Mouse (Mus musculus) forebrain, embryonic 16.5 days (tissue): ENCODE results near the gene Crebrf. TPM values are rescaled to one million over a fixed set of nuclear protein-coding genes. Genes with fewer than 3 reads are reported as not detected.

Experiments
- ATAC-seq: fragments of 200-750 bp; cut with Nextera tagmentation; 2 replicates; pipeline ENCODE4 v1.8.0; 2017; ENCODE audit warnings: mild to moderate bottlenecking, moderate library complexity
- H3K27ac ChIP-seq: fragments of 300-500 bp; sonication (generic); 2 replicates; pipeline ENCODE4 v1.5.1; 2014; ENCODE audit warnings: low read length, control low read depth
- H3K27me3 ChIP-seq: fragments of 300-500 bp; sonication (generic); replicated peaks from 2 replicates; pipeline ENCODE4 v1.6.1; 2014; ENCODE audit warnings: low read length; ENCODE audit not compliant: control insufficient read depth, insufficient read depth
- H3K36me3 ChIP-seq: fragments of 300-500 bp; sonication (generic); 2 replicates; pipeline ENCODE4 v1.6.1; 2014; ENCODE audit not compliant: control insufficient read depth, insufficient read depth
- H3K4me1 ChIP-seq: fragments of 300-500 bp; sonication (generic); replicated peaks from 2 replicates; pipeline ENCODE4 v1.6.1; 2014; ENCODE audit warnings: low read length; ENCODE audit not compliant: control insufficient read depth, insufficient read depth
- H3K4me2 ChIP-seq: fragments of 300-500 bp; sonication (generic); 2 replicates; pipeline ENCODE4 v1.6.1; 2014; ENCODE audit warnings: mild to moderate bottlenecking, low read length, control low read depth
- H3K4me3 ChIP-seq: fragments of 300-500 bp; sonication (generic); replicated peaks from 2 replicates; pipeline ENCODE4 v1.5.1; 2014; ENCODE audit warnings: mild to moderate bottlenecking, low read length, control low read depth
- H3K9ac ChIP-seq: fragments of 300-500 bp; sonication (generic); replicated peaks from 2 replicates; pipeline ENCODE4 v1.6.1; 2014; ENCODE audit warnings: low read depth, low read length, control low read depth
- H3K9me3 ChIP-seq: fragments of 300-500 bp; sonication (generic); 2 replicates; pipeline ENCODE4 v1.6.1; 2016; ENCODE audit warnings: low read length; ENCODE audit not compliant: control insufficient read depth
- WGBS: fragments of 180-500 bp; shearing (Covaris S2); extraction: QIAGEN DNeasy Blood & Tissue Kit; methylation state at CpG from one replicate; pipeline ENCODE4 v1.1.7; 2014; 5-methylcytosine and 5-hydroxymethylcytosine counted together
- polyA plus RNA-seq: library from polyadenylated mRNA; unstranded; fragments of >200 nt; fragmentation: Nextera tagmentation; extraction: Ambion mirVana; gene quantifications from 2 replicates; pipeline ENCODE4 v1.2.1, GENCODE M21; 2015

Crebrf gene
- polyA plus RNA-seq, 1 experiment from 2014 or later, result 11.9 TPM

DNA sequence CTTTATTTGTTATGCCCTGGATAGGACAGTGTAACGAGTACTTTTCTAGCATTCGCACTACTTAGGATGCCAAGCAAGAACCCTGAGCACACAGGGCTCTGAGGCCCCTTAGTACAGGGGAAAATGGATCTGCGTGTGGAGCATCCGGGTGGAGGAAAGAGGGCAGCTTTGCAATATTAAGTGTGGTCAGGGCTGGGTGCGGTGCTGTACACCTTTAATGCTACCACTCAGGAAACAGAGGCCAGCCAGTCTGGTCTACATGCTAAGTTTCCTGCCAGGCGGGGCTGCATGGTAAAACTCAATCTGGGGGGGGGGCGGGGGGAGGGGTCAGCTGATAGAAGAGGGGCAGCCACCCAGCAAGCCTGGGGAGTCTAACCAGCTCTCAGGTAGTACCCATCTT is 79.9 kb downstream of the Crebrf start:
- 80% methylated on average over 5 of the region's 7 CpGs for WGBS
- H3K9me3 ChIP-seq, result no peaks in the 10 kb centered on the region
- no peak overlapping the region for H3K27ac ChIP-seq
- no peak overlapping the region for H3K4me2 ChIP-seq
- no peak overlapping the region for H3K9ac ChIP-seq
- no peaks in the 10 kb centered on the region for H3K4me1 ChIP-seq
- ATAC-seq, result no peak
- H3K4me3 ChIP-seq, result no peak overlapping the region
- no peaks in the 10 kb centered on the region for H3K27me3 ChIP-seq
- peaks cover 6% of the 10 kb centered on the region; the same call in 1 of the 2 replicates for H3K36me3 ChIP-seq

GRCm38 (mm10) chr17:26797379-26798128 is 82.1 kb downstream of the Crebrf start:
- H3K36me3 ChIP-seq, result no peaks in the 10 kb centered on the region
- no peak for ATAC-seq
- no peaks in the 10 kb centered on the region for H3K4me1 ChIP-seq
- H3K9me3 ChIP-seq, result no peaks in the 10 kb centered on the region
- no peak overlapping the region for H3K9ac ChIP-seq
- no peak overlapping the region for H3K4me3 ChIP-seq
- 70% methylated on average over 6 of the region's 6 CpGs for WGBS
- H3K4me2 ChIP-seq, result no peak overlapping the region
- H3K27ac ChIP-seq, result no peak overlapping the region
- H3K27me3 ChIP-seq, result no peaks in the 10 kb centered on the region

GRCm38 (mm10) chr17:26802886-26803285 is 87.4 kb downstream of the Crebrf start:
- Histone ChIP-seq H3K36me3 (no peaks in the 10 kb centered on the region), H3K27me3 (no peaks in the 10 kb centered on the region), H3K4me3 (no peak overlapping the region), H3K4me1 (no peaks in the 10 kb centered on the region), H3K4me2 (no peak overlapping the region), H3K9me3 (no peaks in the 10 kb centered on the region; the same call in 1 of the 2 replicates), H3K27ac (no peak overlapping the region), H3K9ac (no peak overlapping the region)
- 90% methylated on average over 3 of the region's 3 CpGs for WGBS
- no peak for ATAC-seq

GRCm38 (mm10) chr17:26812607-26813006 is 97.2 kb downstream of the Crebrf start:
- ATAC-seq, result no peak
- H3K9me3 ChIP-seq, result no peaks in the 10 kb centered on the region
- no peaks in the 10 kb centered on the region for H3K4me1 ChIP-seq
- H3K27me3 ChIP-seq, result no peaks in the 10 kb centered on the region
- H3K27ac ChIP-seq, result no peak overlapping the region
- WGBS, result 75% methylated on average over 2 of the region's 2 CpGs
- no peak overlapping the region for H3K4me2 ChIP-seq
- no peak overlapping the region for H3K9ac ChIP-seq
- H3K36me3 ChIP-seq, result no peaks in the 10 kb centered on the region
- no peak overlapping the region for H3K4me3 ChIP-seq

DNA sequence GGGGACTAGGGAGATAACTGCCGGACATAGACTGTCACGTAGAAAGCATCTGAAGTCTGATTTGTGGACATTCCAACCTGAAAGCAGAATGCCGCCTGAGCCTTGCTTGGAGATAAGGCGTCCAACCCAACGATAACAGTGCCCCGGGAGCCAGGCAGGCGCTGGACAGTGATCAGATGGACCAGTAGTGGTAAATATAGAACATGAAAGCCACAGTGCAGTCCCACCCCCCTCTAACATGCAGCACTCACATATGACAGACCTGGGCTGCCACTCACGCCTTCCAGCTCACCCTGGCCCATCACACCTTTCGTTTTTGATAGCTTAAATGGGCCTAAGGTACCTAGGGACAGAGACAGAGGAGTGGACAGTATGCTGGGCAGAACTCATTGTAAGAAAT is 98.0 kb downstream of the Crebrf start:
- Histone ChIP-seq H3K27ac (no peak overlapping the region), H3K9me3 (no peaks in the 10 kb centered on the region), H3K9ac (no peak overlapping the region), H3K36me3 (no peaks in the 10 kb centered on the region), H3K4me2 (no peak overlapping the region), H3K4me3 (no peak overlapping the region), H3K4me1 (no peaks in the 10 kb centered on the region), H3K27me3 (no peaks in the 10 kb centered on the region)
- WGBS, result 84% methylated on average over 9 of the region's 9 CpGs
- ATAC-seq, result no peak

DNA sequence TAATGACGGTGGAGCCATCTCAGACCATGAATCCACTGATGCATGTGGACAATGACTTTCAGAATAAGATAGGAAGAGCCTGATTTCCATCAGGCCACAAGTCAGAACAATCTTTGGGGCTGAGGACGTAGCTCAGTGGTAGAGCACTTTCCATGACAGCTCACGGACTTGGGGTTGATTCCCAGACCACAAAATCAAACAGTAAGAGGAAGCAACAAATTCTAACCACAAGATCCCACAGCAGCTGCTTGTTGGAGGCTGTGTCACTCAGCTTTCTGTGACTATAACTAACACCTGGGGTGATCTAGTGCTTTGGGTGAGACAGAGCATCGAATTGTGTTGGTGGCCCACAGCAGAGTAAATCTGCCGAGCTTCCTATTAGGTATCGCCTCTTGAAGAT is 101.4 kb downstream of the Crebrf start:
- Histone ChIP-seq H3K9ac (no peak overlapping the region), H3K4me3 (no peak overlapping the region), H3K4me2 (no peak overlapping the region), H3K27ac (no peak overlapping the region), H3K4me1 (no peaks in the 10 kb centered on the region), H3K36me3 (no peaks in the 10 kb centered on the region), H3K9me3 (no peaks in the 10 kb centered on the region), H3K27me3 (no peaks in the 10 kb centered on the region)
- WGBS, result 80% methylated on average over 6 of the region's 6 CpGs
- ATAC-seq, result no peak

- no peaks in the 10 kb centered on the region for H3K4me1 ChIP-seq
- no peaks in the 10 kb centered on the region for H3K36me3 ChIP-seq
- no peaks in the 10 kb centered on the region for H3K9me3 ChIP-seq
- ATAC-seq, result no peak
- H3K27me3 ChIP-seq, result no peaks in the 10 kb centered on the region
- no peak overlapping the region for H3K4me3 ChIP-seq
- no peak overlapping the region for H3K27ac ChIP-seq
- H3K4me2 ChIP-seq, result no peak overlapping the region
- no peak overlapping the region for H3K9ac ChIP-seq
These were observed 102.3 kb downstream of the Crebrf start for GRCm38 (mm10) chr17:26817776-26818175.

DNA sequence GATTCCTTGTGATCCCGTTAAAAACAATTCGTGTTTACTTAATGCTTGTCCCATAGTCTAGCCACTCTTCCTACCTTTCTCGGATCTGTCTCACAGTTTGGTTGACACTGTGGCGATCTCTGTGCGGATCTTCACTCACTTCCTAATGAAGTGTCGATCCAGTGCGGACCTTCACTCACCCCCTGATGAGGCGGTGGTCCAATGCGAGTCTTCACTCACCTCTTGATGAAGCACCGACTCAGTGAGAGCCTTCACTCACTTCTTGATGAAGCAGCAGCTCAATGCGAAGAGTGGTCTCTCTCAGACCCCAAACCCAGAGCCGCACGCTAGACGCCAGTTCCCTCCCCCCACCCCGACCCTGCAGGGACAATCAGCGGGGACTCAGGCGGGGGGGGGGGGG is 110.7 kb downstream of the Crebrf start:
- H3K9ac ChIP-seq, result no peak overlapping the region
- no peaks in the 10 kb centered on the region; the same call in 1 of the 2 replicates for H3K9me3 ChIP-seq
- no peak overlapping the region for H3K4me3 ChIP-seq
- no peak for ATAC-seq
- 81% methylated on average over 15 of the region's 17 CpGs for WGBS
- H3K4me2 ChIP-seq, result no peak overlapping the region
- no peaks in the 10 kb centered on the region for H3K4me1 ChIP-seq
- H3K27me3 ChIP-seq, result peaks cover 10% of the 10 kb centered on the region; the same call in 1 of the 2 replicates
- no peak overlapping the region for H3K27ac ChIP-seq
- H3K36me3 ChIP-seq, result no peaks in the 10 kb centered on the region
